ENCODE assay signal across 26 mouse cellular contexts in genomic region chr4:21987460-21987859, GRCm38 (mm10). TPM values are rescaled to one million over a fixed set of nuclear protein-coding genes. Genes with fewer than 3 reads are reported as not detected.
DNase-seq lines count a peak whose midpoint lies in the region; ATAC-seq lines count a peak whose summit lies in the region.
"Had no signal": no experiment of that assay in that cellular context is flagged by ENCODE, and none has a peak within 500 bp of the region (broad histone marks: within the 10 kb centered on the region; RNA-seq: fewer than 3 reads in every experiment).

No protein-coding gene starts in this region.

- ATAC-seq in embryonic facial prominence, embryonic 13.5 days (ENCODE audit: insufficient number of reproducible peaks, insufficient read depth, low FRiP score, low TSS enrichment, low read depth): no peak
- ATAC-seq in forebrain, embryonic 13.5 days: no peak
- ATAC-seq: forebrain, embryonic 14.5 days; intestine, postnatal 0 days; Patski had no signal

- H3K4me2 ChIP-seq in embryonic facial prominence, embryonic 13.5 days: no peak overlapping the region
- no peak overlapping the region for H3K4me2 ChIP-seq in forebrain, embryonic 13.5 days
- H3K4me2 ChIP-seq: heart, embryonic 13.5 days; hindbrain, embryonic 12.5 days; hindbrain, embryonic 15.5 days had no signal

- 82% methylated on average over 10 of the region's 10 CpGs for WGBS in embryonic facial prominence, embryonic 10.5 days
- 83% methylated on average over 10 of the region's 10 CpGs for WGBS in embryonic facial prominence, embryonic 13.5 days
- 87% methylated on average over 10 of the region's 10 CpGs for WGBS in forebrain, embryonic 13.5 days

- no peaks in the 10 kb centered on the region for H3K27me3 ChIP-seq in embryonic facial prominence, embryonic 10.5 days (replicated peaks; ENCODE audit: low read depth, poor library complexity, severe bottlenecking)
- H3K27me3 ChIP-seq in embryonic facial prominence, embryonic 13.5 days: no peaks in the 10 kb centered on the region
- no peaks in the 10 kb centered on the region for H3K27me3 ChIP-seq in forebrain, embryonic 13.5 days
- H3K27me3 ChIP-seq: CH12.LX; heart, embryonic 13.5 days; hindbrain, embryonic 12.5 days; hindbrain, embryonic 15.5 days; Patski had no signal

- H3K9me3 ChIP-seq in embryonic facial prominence, embryonic 10.5 days: no peaks in the 10 kb centered on the region
- no peaks in the 10 kb centered on the region for H3K9me3 ChIP-seq in embryonic facial prominence, embryonic 13.5 days
- H3K9me3 ChIP-seq in forebrain, embryonic 13.5 days (replicated peaks): no peaks in the 10 kb centered on the region
- H3K9me3 ChIP-seq: forebrain, embryonic 10.5 days; G1E; heart, embryonic 10.5 days; heart, embryonic 13.5 days; hindbrain, embryonic 12.5 days; hindbrain, embryonic 15.5 days had no signal

- no peak overlapping the region for H3K4me3 ChIP-seq in embryonic facial prominence, embryonic 10.5 days
- H3K4me3 ChIP-seq in embryonic facial prominence, embryonic 13.5 days: no peak overlapping the region
- no peak overlapping the region for H3K4me3 ChIP-seq in forebrain, embryonic 13.5 days
- H3K4me3 ChIP-seq: forebrain, embryonic 10.5 days; gastrocnemius, adult 2 months; heart, adult 2 months; heart, embryonic 10.5 days; heart, embryonic 13.5 days; hindbrain, embryonic 12.5 days; hindbrain, embryonic 15.5 days had no signal

- H3K36me3 ChIP-seq in embryonic facial prominence, embryonic 10.5 days (replicated peaks): peaks cover 18% of the 10 kb centered on the region
- H3K36me3 ChIP-seq in embryonic facial prominence, embryonic 13.5 days: peaks cover 11% of the 10 kb centered on the region
- peaks cover 16% of the 10 kb centered on the region for H3K36me3 ChIP-seq in forebrain, embryonic 13.5 days (ENCODE audit: poor library complexity, severe bottlenecking)
- H3K36me3 ChIP-seq: G1E had no signal

- peak; percentile 71 for DNase-seq in heart, adult 11 months
- DNase-seq in heart, postnatal 10 days: no peak
- DNase-seq in brain, adult 2 months (ENCODE audit: low read depth, low spot score): peak; percentile 38
- no peak for DNase-seq in embryonic facial prominence, embryonic 10.5 days (ENCODE audit: low spot score)
- no peak for DNase-seq in cerebellum, postnatal 25 days
- DNase-seq: adrenal gland, postnatal 14 days; B cell, adult 2 months; cerebellum, adult 11-12 months; cerebellum, adult 8-10 months; cerebellum, postnatal 10 days; gastrocnemius, adult 2 months; gastrocnemius, postnatal 25 days; heart, adult 2 months; kidney, adult 2 months had no signal

- intact Hi-C loops in heart, postnatal 10 days (cut with DNase I): no loop called here

- peaks cover 12% of the 10 kb centered on the region for H3K4me1 ChIP-seq in embryonic facial prominence, embryonic 10.5 days
- H3K4me1 ChIP-seq in embryonic facial prominence, embryonic 13.5 days: peaks cover 13% of the 10 kb centered on the region
- H3K4me1 ChIP-seq in forebrain, embryonic 13.5 days: no peaks in the 10 kb centered on the region
- H3K4me1 ChIP-seq: forebrain, embryonic 10.5 days; heart, embryonic 10.5 days; heart, embryonic 13.5 days; hindbrain, embryonic 12.5 days; hindbrain, embryonic 15.5 days had no signal

- peak overlapping the region; percentile 67 for H3K27ac ChIP-seq in embryonic facial prominence, embryonic 10.5 days (replicated peaks)
- peak overlapping the region; percentile 76 for H3K27ac ChIP-seq in embryonic facial prominence, embryonic 13.5 days
- H3K27ac ChIP-seq in forebrain, embryonic 13.5 days: no peak overlapping the region; the same call in 1 of the 2 replicates
- H3K27ac ChIP-seq: forebrain, embryonic 10.5 days; gastrocnemius, adult 2 months; heart, adult 2 months; heart, embryonic 10.5 days; heart, embryonic 13.5 days; hindbrain, embryonic 12.5 days; hindbrain, embryonic 15.5 days had no signal

- no peak overlapping the region for H3K9ac ChIP-seq in embryonic facial prominence, embryonic 13.5 days
- H3K9ac ChIP-seq in forebrain, embryonic 13.5 days: no peak overlapping the region
- H3K9ac ChIP-seq: heart, embryonic 13.5 days; hindbrain, embryonic 12.5 days; hindbrain, embryonic 15.5 days had no signal

RNA-seq across cellular contexts. Expression of gene Faxc, which starts 56.3 kb away (rescaled TPM):
- 1 to 10 TPM; 2.3 to 2.5 TPM for total RNA-seq in heart, postnatal 10 days (2021)
- polyA plus RNA-seq in embryonic facial prominence, embryonic 10.5 days (2016; fragmentation: Nextera tagmentation; extraction: Ambion mirVana): 11.6 TPM in 2 replicates
- polyA plus RNA-seq in embryonic facial prominence, embryonic 13.5 days (2015; fragmentation: Nextera tagmentation; extraction: Ambion mirVana): 7.7 and 8.3 TPM in 2 replicates
- polyA plus RNA-seq in forebrain, embryonic 13.5 days (2015; fragmentation: Nextera tagmentation; extraction: Ambion mirVana): 14.5 and 15.2 TPM in 2 replicates
- polyA plus RNA-seq: G1E had no signal

Comparison
In these comparisons a context has a peak if more than half of its experiments do, and no peak if none do; other contexts are left out.
1. DNase-seq: peak in heart, adult 11 months (single experiment) and brain, adult 2 months (single experiment); none in heart, postnatal 10 days (0 of 2), embryonic facial prominence, embryonic 10.5 days (single experiment) and cerebellum, postnatal 25 days (0 of 2).